Mouse (Mus musculus) c-Kit-positive CD71-positive TER-119-negative erythroid progenitor cells, embryonic 14.5 days (primary cell): ENCODE data around the gene Ak9.

Experiments used
- DNase-seq: peaks from one replicate; pipeline ENCODE4 v3.0.0-alpha.2; 2013; ENCODE audit warnings: low read depth

The Ak9 gene

GRCm38 (mm10) chr10:41451656-41452055, 147.9 kb downstream of the Ak9 start:
- DNase-seq = no peak

- DNase-seq = no peak
Measured at GRCm38 (mm10) chr10:41452791-41453190, 149.0 kb downstream of the Ak9 start.

GRCm38 (mm10) chr10:41459990-41460389, 156.2 kb downstream of the Ak9 start:
- no peak for DNase-seq

- DNase-seq = no peak
Measured at GRCm38 (mm10) chr10:41460501-41460900, 156.7 kb downstream of the Ak9 start.

GRCm38 (mm10) chr10:41461057-41461722, 157.4 kb downstream of the Ak9 start:
- DNase-seq = no peak

GRCm38 (mm10) chr10:41464401-41464955, 160.7 kb downstream of the Ak9 start:
- DNase-seq = no peak

- no peak for DNase-seq
Measured at GRCm38 (mm10) chr10:41467325-41467724, 163.5 kb downstream of the Ak9 start.

GRCm38 (mm10) chr10:41470693-41471092, 166.9 kb downstream of the Ak9 start:
- no peak for DNase-seq

GRCm38 (mm10) chr10:41472534-41472933, 168.8 kb downstream of the Ak9 start:
- no peak for DNase-seq

GRCm38 (mm10) chr10:41472962-41473481, 169.2 kb downstream of the Ak9 start:
- no peak for DNase-seq

- no peak for DNase-seq
Measured at GRCm38 (mm10) chr10:41473782-41474468, 170.1 kb downstream of the Ak9 start.

GRCm38 (mm10) chr10:41474981-41475391, 171.2 kb downstream of the Ak9 start:
- no peak for DNase-seq

- DNase-seq = peak; percentile 50
Measured at GRCm38 (mm10) chr10:41476171-41477017, 172.6 kb downstream of the Ak9 start, which contains the start of gene Mical1. TSS of gene Mical1 (plus strand) at chr10:41476314.

- no peak for DNase-seq
Measured at GRCm38 (mm10) chr10:41477018-41477277, 173.2 kb downstream of the Ak9 start.

GRCm38 (mm10) chr10:41477278-41478181, 173.8 kb downstream of the Ak9 start:
- no peak for DNase-seq

- no peak for DNase-seq
Measured at GRCm38 (mm10) chr10:41479961-41480360, 176.2 kb downstream of the Ak9 start.

GRCm38 (mm10) chr10:41480938-41481880, 177.4 kb downstream of the Ak9 start:
- DNase-seq = peak; percentile 68

GRCm38 (mm10) chr10:41482446-41482845, 178.7 kb downstream of the Ak9 start:
- DNase-seq = no peak
